Mouse (Mus musculus): ENCODE data around the gene Rplp0. TPM values are rescaled to one million over a fixed set of nuclear protein-coding genes. Genes with fewer than 3 reads are reported as not detected.

The Rplp0 gene
- polyA plus RNA-seq, 1 experiment from 2014 or later: 1,525 TPM

- Histone ChIP-seq H3K4me2 (ENCODE audit: low read length) (no peak overlapping the region), H3K36me3 (ENCODE audit: insufficient read depth, low read length) (peaks cover 34% of the 10 kb centered on the region), H3K9ac (ENCODE audit: low read depth, low read length) (no peak overlapping the region), H3K4me3 (replicated peaks; ENCODE audit: low read depth, low read length) (no peak overlapping the region), H3K27ac (no peak overlapping the region), H3K27me3 (ENCODE audit: insufficient read depth, low read length) (no peaks in the 10 kb centered on the region), H3K9me3 (replicated peaks; ENCODE audit: low read length) (no peaks in the 10 kb centered on the region), H3K4me1 (replicated peaks; ENCODE audit: insufficient read depth, low read length) (no peaks in the 10 kb centered on the region)
- DNase-seq (ENCODE audit: low spot score) (no peak), ATAC-seq (replicated peaks; ENCODE audit: low FRiP score, low read depth) (no peak)
- 80% methylated on average over 18 of the region's 18 CpGs for WGBS
- no peak for TF ChIP-seq CTCF (IDR thresholded peaks at IDR 0.05; ENCODE audit: low read depth)
These were observed 4.6 kb upstream of the Rplp0 start for GRCm38 (mm10) chr5:115554536-115555291.

GRCm38 (mm10) chr5:115556217-115556616, 3.0 kb upstream of the Rplp0 start:
- Histone ChIP-seq H3K27me3 (ENCODE audit: insufficient read depth, low read length) (no peaks in the 10 kb centered on the region), H3K4me3 (replicated peaks; ENCODE audit: low read depth, low read length) (no peak overlapping the region), H3K9me3 (replicated peaks; ENCODE audit: low read length) (no peaks in the 10 kb centered on the region), H3K4me1 (replicated peaks; ENCODE audit: insufficient read depth, low read length) (peaks cover 6% of the 10 kb centered on the region; the same call in 1 of the 2 replicates), H3K4me2 (ENCODE audit: low read length) (no peak overlapping the region), H3K9ac (ENCODE audit: low read depth, low read length) (no peak overlapping the region), H3K36me3 (ENCODE audit: insufficient read depth, low read length) (peaks cover 31% of the 10 kb centered on the region), H3K27ac (no peak overlapping the region)
- 9% methylated on average over 8 of the region's 8 CpGs for WGBS
- ATAC-seq (replicated peaks; ENCODE audit: low FRiP score, low read depth) (no peak), DNase-seq (ENCODE audit: low spot score) (peak; percentile 90)
- TF ChIP-seq CTCF (IDR thresholded peaks at IDR 0.05; ENCODE audit: low read depth): peak; percentile 99

GRCm38 (mm10) chr5:115558182-115558794, 979 bp upstream of the Rplp0 start:
- Histone ChIP-seq H3K27me3 (ENCODE audit: insufficient read depth, low read length) (no peaks in the 10 kb centered on the region), H3K9me3 (replicated peaks; ENCODE audit: low read length) (no peaks in the 10 kb centered on the region), H3K27ac (no peak overlapping the region), H3K9ac (ENCODE audit: low read depth, low read length) (no peak overlapping the region), H3K4me1 (replicated peaks; ENCODE audit: insufficient read depth, low read length) (peaks cover 6% of the 10 kb centered on the region; the same call in 1 of the 2 replicates), H3K36me3 (ENCODE audit: insufficient read depth, low read length) (peaks cover 31% of the 10 kb centered on the region), H3K4me2 (ENCODE audit: low read length) (no peak overlapping the region), H3K4me3 (replicated peaks; ENCODE audit: low read depth, low read length) (no peak overlapping the region)
- no peak for TF ChIP-seq CTCF (IDR thresholded peaks at IDR 0.05; ENCODE audit: low read depth)
- 89% methylated on average over 14 of the region's 14 CpGs for WGBS
- no peak for DNase-seq (ENCODE audit: low spot score)
- no peak for ATAC-seq (replicated peaks; ENCODE audit: low FRiP score, low read depth)

GRCm38 (mm10) chr5:115560336-115560905, 1.2 kb downstream of the Rplp0 start:
- peaks cover 6% of the 10 kb centered on the region; the same call in 1 of the 2 replicates for H3K4me1 ChIP-seq (replicated peaks; ENCODE audit: insufficient read depth, low read length)
- TF ChIP-seq CTCF (IDR thresholded peaks at IDR 0.05; ENCODE audit: low read depth): no peak
- H3K4me2 ChIP-seq (ENCODE audit: low read length): peak overlapping the region; percentile 77
- ATAC-seq (replicated peaks; ENCODE audit: low FRiP score, low read depth) (no peak), DNase-seq (ENCODE audit: low spot score) (no peak)
- peaks cover 27% of the 10 kb centered on the region for H3K36me3 ChIP-seq (ENCODE audit: insufficient read depth, low read length)
- peak overlapping the region; percentile 94; the same call in 1 of the 2 replicates for H3K9ac ChIP-seq (ENCODE audit: low read depth, low read length)
- no peaks in the 10 kb centered on the region for H3K9me3 ChIP-seq (replicated peaks; ENCODE audit: low read length)
- no peak overlapping the region for H3K27ac ChIP-seq
- WGBS: 31% methylated on average over 13 of the region's 13 CpGs
- no peaks in the 10 kb centered on the region for H3K27me3 ChIP-seq (ENCODE audit: insufficient read depth, low read length)
- H3K4me3 ChIP-seq (replicated peaks; ENCODE audit: low read depth, low read length): peak overlapping the region; percentile 77

GRCm38 (mm10) chr5:115563771-115564585, 4.7 kb downstream of the Rplp0 start:
- H3K36me3 ChIP-seq (ENCODE audit: insufficient read depth, low read length): peaks cover 27% of the 10 kb centered on the region
- ATAC-seq (replicated peaks; ENCODE audit: low FRiP score, low read depth): no peak
- H3K4me3 ChIP-seq (replicated peaks; ENCODE audit: low read depth, low read length): no peak overlapping the region
- H3K9ac ChIP-seq (ENCODE audit: low read depth, low read length): no peak overlapping the region
- H3K27ac ChIP-seq: no peak overlapping the region
- peak overlapping the region; percentile 84; the same call in 1 of the 2 replicates for H3K4me2 ChIP-seq (ENCODE audit: low read length)
- H3K27me3 ChIP-seq (ENCODE audit: insufficient read depth, low read length): no peaks in the 10 kb centered on the region
- no peaks in the 10 kb centered on the region for H3K9me3 ChIP-seq (replicated peaks; ENCODE audit: low read length)
- 41% methylated on average over 5 of the region's 5 CpGs for WGBS
- H3K4me1 ChIP-seq (replicated peaks; ENCODE audit: insufficient read depth, low read length): peaks cover 30% of the 10 kb centered on the region
- DNase-seq (ENCODE audit: low spot score): no peak
- TF ChIP-seq CTCF (IDR thresholded peaks at IDR 0.05; ENCODE audit: low read depth): no peak

Data from kidney, postnatal 0 days (tissue).